Mouse (Mus musculus): ENCODE measurements around the gene Ubqln4. TPM values are rescaled to one million over a fixed set of nuclear protein-coding genes. Genes with fewer than 3 reads are reported as not detected.

The Ubqln4 gene
- polyA plus RNA-seq (2016; fragmentation: Nextera tagmentation; extraction: Ambion mirVana): 60.0 and 61.6 TPM in 2 replicates

DNA sequence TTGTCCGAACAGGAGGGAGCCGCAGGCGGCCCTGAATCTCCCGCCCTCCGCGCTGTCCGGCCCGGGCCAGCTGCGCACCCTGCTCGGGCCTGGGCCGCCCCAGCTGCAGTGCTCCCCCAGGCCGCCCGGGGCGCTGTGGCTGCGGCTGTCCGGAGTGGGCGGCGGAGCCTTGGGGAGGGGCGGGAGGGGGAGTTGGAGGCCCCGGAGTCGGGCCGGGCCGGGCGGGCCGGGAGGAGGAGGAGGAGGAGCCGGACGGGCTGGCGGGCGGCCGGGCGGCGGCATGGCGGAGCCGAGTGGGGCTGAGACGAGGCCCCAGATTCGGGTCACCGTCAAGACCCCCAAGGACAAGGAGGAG, at the start of gene Ubqln4:
Gene Ubqln4 (plus strand): TSS at position 234 of the 355 bp plus-strand sequence.
- Histone ChIP-seq H3K4me1 (peaks cover 22% of the 10 kb centered on the region), H3K36me3 (peaks cover 27% of the 10 kb centered on the region), H3K27me3 (replicated peaks) (no peaks in the 10 kb centered on the region), H3K4me2 (replicated peaks) (peak within 1 kb of the TSS; percentile 85), H3K27ac (peak within 1 kb of the TSS; percentile 82), H3K9me3 (no peaks in the 10 kb centered on the region), H3K9ac (peak within 1 kb of the TSS; percentile 90), H3K4me3 (peak within 1 kb of the TSS; percentile 89)
- peak; percentile 92 for ATAC-seq (ENCODE audit: low FRiP score, low read depth)
- WGBS: 0% methylated on average over 35 of the region's 37 CpGs

DNA sequence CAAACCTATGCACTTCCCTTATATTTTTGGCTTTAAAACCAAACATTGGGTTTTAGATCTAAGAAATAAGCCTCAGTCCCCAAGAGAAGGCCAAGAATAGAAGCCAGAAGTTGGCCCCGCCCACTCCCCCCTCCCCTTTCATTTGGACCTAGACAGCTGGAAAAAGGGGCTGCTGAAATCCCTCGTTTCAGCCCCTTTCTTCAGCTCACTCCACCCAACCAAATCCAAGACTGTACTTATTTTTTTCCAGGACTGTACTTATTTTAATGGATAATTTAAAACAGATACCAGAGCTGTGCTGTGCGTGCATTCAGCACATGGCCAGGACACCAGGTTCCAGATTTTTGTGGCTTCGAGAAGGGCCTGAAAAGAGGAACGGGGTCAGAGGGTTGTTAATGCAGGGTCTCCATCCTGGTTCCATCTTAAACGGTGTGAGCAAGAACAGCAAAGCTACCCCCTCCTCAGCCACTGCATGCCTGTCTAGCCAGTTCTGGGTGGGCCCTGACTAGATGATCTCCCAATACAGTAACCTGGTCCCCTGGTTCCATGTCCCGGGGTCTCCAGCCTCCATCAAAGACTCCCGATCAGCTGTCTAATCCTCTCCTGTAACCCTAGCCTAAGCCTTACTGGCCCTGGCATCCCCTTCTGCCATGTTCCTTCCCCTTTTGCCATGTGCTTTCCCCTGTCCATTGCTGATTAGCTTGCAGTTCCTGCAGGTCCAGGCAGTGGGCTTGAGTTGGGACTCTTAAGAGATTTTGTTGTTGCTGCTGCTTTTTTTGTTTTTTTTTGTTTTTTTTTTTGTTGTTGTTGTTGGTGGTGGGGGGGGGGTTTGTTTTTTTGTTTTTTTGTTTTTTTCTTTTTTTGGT, 49.4 kb upstream of the Ubqln4 start:
- 52% methylated on average over 8 of the region's 8 CpGs for WGBS
- Histone ChIP-seq H3K4me3 (no peak overlapping the region), H3K4me2 (replicated peaks) (no peak overlapping the region), H3K27me3 (replicated peaks) (peaks cover 32% of the 10 kb centered on the region), H3K9me3 (no peaks in the 10 kb centered on the region), H3K36me3 (no peaks in the 10 kb centered on the region), H3K4me1 (peaks cover 15% of the 10 kb centered on the region), H3K9ac (no peak overlapping the region), H3K27ac (no peak overlapping the region)
- ATAC-seq (ENCODE audit: low FRiP score, low read depth): no peak

DNA sequence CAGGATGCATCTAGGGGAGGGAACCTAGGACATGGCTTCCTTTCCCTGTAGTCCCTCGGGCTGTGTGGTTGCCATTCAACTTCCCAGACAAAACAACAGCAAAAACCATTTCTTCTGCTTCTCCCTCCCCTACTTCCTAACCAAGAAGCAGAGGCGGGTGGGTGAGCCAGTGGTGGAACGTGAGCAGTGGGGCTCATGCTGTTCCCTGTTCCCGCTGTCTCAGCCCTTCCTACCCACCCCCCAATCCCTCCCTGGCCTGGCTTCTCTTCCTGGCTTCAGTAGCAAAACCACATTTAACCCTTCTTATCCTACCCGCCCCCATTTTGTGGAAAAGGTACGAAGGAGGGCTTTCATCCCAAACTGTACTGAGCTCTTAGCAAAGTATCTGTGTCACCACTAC, 48.5 kb upstream of the Ubqln4 start:
- Histone ChIP-seq H3K4me2 (replicated peaks) (no peak overlapping the region), H3K27me3 (replicated peaks) (peaks cover 32% of the 10 kb centered on the region), H3K9ac (no peak overlapping the region), H3K4me3 (no peak overlapping the region), H3K4me1 (peaks cover 24% of the 10 kb centered on the region), H3K27ac (no peak overlapping the region), H3K36me3 (no peaks in the 10 kb centered on the region), H3K9me3 (no peaks in the 10 kb centered on the region)
- 72% methylated on average over 6 of the region's 6 CpGs for WGBS
- ATAC-seq (ENCODE audit: low FRiP score, low read depth): no peak

DNA sequence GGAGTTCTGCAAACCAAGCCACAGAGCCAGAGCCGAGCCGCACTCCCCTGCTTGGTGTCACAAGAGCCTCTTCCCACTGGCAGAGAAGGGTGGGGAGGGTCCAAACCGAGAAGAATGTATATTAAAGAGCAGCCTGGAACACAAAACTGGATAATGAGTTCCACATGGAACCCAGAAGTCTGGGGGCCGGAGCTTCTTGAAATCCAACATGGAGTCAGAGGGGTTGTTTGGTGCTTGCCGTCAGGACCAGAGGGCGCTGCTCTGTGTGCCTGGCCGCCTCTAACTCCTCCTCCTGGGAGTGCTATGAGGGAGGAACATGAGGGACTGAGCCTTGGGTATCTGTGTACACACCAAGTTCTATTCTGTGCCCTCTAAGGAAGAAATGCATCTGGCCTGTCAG, 47.8 kb upstream of the Ubqln4 start:
- no peak overlapping the region for H3K4me3 ChIP-seq
- ATAC-seq (ENCODE audit: low FRiP score, low read depth): no peak
- H3K27me3 ChIP-seq (replicated peaks): peaks cover 29% of the 10 kb centered on the region
- peaks cover 29% of the 10 kb centered on the region for H3K4me1 ChIP-seq
- no peak overlapping the region for H3K9ac ChIP-seq
- no peak overlapping the region for H3K27ac ChIP-seq
- H3K4me2 ChIP-seq (replicated peaks): no peak overlapping the region
- H3K36me3 ChIP-seq: no peaks in the 10 kb centered on the region
- WGBS: 45% methylated on average over 7 of the region's 7 CpGs
- no peaks in the 10 kb centered on the region for H3K9me3 ChIP-seq

DNA sequence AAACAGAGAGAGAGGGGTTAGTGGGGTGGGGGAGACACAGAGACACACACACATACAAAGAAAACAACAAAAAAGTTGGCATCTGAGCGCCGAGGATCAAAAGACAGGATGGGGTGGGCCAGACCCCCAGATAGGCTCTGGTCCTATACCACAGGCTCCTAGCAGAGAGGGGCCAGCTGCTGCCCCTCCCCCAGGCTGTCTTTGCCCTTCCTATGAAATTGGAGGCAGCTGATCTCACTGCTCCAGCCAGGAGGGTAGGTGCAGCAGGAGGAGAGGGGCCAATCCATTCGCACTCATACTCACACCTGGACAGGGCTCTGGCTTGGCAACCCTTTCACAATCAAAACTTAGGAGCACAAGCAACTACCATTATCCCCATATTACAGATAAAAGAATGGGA, 44.3 kb upstream of the Ubqln4 start:
- Histone ChIP-seq H3K27ac (peak overlapping the region; percentile 42), H3K4me3 (peak overlapping the region; percentile 28), H3K4me2 (replicated peaks) (peak overlapping the region; percentile 57), H3K36me3 (no peaks in the 10 kb centered on the region), H3K9me3 (no peaks in the 10 kb centered on the region), H3K27me3 (replicated peaks) (peaks cover 8% of the 10 kb centered on the region), H3K4me1 (peaks cover 29% of the 10 kb centered on the region), H3K9ac (0 out of 2 replicates have a peak overlapping the region, but pooled peaks have one; percentile 41)
- WGBS: 77% methylated on average over 3 of the region's 3 CpGs
- ATAC-seq (ENCODE audit: low FRiP score, low read depth): no peak; the same call in 1 of the 2 replicates

DNA sequence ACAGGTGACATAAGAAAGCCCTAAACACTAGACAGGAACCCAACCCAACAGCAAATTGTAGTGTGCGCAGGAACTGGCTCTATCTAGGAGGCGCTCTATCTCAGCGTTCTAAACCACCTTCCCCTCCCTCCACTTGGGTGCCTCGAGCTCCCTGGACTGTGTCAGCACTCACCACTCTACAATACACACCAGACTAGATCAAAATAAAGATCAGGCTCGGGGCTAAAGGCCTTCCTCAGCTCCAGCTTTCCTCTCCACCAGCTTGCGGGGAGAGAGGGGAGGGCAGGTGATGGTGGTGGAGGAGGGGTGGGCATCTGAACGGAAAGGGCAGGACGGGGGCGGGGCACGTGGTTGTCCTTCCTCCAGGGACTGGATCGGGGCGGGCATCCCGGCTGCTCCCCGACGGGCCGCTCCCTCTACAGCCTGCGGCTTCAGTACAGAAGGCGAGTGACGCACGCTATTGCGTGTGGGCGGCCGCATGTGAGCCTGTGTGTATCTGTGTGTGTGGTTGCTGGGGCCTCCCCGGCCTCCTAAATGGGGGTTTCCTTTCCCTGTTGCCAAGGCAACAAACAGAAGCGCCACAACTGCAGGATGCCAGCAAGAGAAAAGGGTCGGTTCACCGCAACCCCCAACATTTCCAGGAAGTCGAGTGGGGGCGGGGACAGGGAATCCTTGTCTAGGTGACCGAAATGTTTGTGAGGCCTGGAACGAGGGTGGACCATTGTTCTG, 43.7 kb upstream of the Ubqln4 start, which contains the start of gene Lmna:
Gene Lmna (minus strand): TSS at position 265 of the 729 bp plus-strand sequence.
- Histone ChIP-seq H3K27ac (peak within 1 kb of the TSS; percentile 42), H3K27me3 (replicated peaks) (peaks cover 6% of the 10 kb centered on the region; the same call in 1 of the 2 replicates), H3K9me3 (no peaks in the 10 kb centered on the region), H3K4me2 (replicated peaks) (peak within 1 kb of the TSS; percentile 57), H3K9ac (peak within 1 kb of the TSS; percentile 41), H3K4me1 (peaks cover 29% of the 10 kb centered on the region), H3K4me3 (peak within 1 kb of the TSS; percentile 28), H3K36me3 (no peaks in the 10 kb centered on the region)
- ATAC-seq (ENCODE audit: low FRiP score, low read depth): peak; percentile 98
- 1% methylated on average over 31 of the region's 31 CpGs for WGBS

DNA sequence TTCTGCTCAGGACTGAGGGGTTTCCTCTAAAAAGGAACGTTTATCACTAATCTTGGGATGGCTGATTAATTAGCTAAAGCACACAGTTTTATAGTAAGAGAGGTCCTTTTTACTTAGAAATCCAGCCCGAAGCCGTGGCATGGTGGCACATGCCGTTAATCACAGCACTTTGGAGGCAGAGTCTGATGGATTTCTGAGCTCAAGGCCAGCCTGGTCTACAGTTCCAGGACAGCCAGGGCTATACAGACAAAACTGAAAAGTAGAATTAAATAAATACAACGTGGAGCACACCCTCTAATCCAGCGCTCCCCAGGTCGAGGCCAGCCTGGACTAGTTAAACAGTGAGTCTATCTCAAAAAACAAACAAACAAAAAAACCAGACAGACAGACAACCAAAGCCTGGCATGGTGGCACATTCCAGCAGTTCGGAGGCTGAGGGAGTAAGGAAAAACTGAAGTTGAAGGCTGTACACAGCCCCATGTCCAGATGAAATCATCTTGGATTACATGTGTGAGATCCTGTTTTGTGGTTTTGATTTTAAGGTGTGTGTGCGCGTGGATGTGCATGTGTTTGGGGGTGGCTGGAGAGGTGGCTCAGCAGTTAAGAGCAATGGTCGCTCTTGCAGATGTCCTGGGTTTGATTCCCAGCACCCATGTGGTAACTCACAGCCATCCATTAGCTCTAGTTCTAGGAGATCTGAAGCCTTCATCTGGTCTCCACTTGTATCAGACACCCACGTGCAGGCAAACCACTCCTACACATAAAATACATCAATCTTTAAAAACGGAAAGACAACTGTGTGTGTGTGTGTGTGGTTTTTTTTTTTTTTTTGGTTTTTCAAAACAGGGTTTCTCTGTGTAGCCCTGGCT, 42.9 kb upstream of the Ubqln4 start:
- peaks cover 29% of the 10 kb centered on the region for H3K4me1 ChIP-seq
- 0 out of 2 replicates have a peak, but pooled peaks cover 2% of the 10 kb centered on the region for H3K27me3 ChIP-seq (replicated peaks)
- no peaks in the 10 kb centered on the region for H3K36me3 ChIP-seq
- peak; percentile 10; the same call in 1 of the 2 replicates for ATAC-seq (ENCODE audit: low FRiP score, low read depth)
- peak overlapping the region; percentile 42 for H3K27ac ChIP-seq
- no peaks in the 10 kb centered on the region for H3K9me3 ChIP-seq
- H3K4me3 ChIP-seq: no peak overlapping the region
- H3K4me2 ChIP-seq (replicated peaks): peak overlapping the region; percentile 57
- H3K9ac ChIP-seq: peak overlapping the region; percentile 41; the same call in 1 of the 2 replicates
- 53% methylated on average over 13 of the region's 13 CpGs for WGBS

DNA sequence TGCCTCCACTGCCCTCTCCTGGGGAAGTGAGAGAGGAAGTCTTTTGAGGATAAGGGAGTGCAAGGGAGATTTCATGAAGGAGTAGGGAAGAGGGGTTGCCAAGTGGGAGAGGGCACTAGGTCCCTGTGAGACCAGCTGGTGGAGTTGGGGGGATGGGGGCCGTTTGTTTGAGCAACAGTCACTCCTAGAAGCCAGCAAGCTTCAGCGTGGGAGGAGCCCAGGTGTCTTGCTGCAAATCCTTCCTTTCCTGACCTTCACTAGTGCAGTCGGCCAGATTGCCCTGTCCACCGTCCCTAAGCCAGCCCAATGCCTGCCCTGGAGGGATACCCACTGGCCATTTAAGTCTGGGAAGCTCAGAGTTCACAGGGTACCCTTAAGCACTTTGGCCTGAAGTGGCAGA, 42.0 kb upstream of the Ubqln4 start:
- Histone ChIP-seq H3K36me3 (no peaks in the 10 kb centered on the region), H3K4me2 (replicated peaks) (no peak overlapping the region), H3K9me3 (no peaks in the 10 kb centered on the region), H3K4me1 (peaks cover 29% of the 10 kb centered on the region), H3K27me3 (replicated peaks) (0 out of 2 replicates have a peak, but pooled peaks cover 2% of the 10 kb centered on the region), H3K9ac (no peak overlapping the region), H3K27ac (no peak overlapping the region), H3K4me3 (no peak overlapping the region)
- ATAC-seq (ENCODE audit: low FRiP score, low read depth): no peak
- 58% methylated on average over 4 of the region's 4 CpGs for whole genome bisulfite sequencing

DNA sequence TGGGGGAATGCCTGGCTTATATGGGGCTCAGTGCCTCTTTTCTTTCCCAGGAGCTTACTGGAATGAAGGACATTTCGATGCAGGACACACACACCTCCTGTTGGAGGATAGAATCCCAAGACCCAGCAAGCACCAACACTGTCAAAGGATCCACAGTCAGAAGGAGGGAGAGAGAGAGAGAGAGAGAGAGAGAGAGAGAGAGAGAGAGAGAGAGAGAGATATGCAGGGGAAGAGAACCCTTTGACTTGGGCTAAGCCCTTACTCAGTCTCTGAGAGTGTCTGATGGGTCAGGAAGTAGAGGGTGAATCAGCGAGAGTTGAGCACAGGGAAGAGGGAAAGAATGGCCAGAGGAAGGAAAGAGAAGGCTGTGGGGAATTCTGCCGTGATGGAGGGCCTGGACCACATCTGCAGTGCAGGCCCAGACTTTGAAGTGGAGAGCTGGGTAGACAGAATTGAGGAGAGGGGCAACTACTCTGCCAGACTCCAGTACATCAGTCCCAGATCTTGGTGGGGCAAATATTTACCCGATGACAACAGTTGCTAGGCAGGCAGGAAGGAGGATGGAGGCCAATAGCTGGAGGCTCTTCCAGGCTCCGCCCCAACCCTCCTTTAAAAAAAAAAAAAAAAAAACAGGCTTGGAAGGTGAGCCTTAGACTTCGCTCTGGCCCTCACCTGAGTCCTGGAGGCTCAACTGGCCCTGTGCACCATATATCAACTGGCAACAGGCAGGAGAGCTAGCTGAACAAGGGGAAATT, 41.2 kb upstream of the Ubqln4 start:
- Histone ChIP-seq H3K4me1 (peaks cover 29% of the 10 kb centered on the region), H3K9ac (0 out of 2 replicates have a peak overlapping the region, but pooled peaks have one; percentile 29)

DNA sequence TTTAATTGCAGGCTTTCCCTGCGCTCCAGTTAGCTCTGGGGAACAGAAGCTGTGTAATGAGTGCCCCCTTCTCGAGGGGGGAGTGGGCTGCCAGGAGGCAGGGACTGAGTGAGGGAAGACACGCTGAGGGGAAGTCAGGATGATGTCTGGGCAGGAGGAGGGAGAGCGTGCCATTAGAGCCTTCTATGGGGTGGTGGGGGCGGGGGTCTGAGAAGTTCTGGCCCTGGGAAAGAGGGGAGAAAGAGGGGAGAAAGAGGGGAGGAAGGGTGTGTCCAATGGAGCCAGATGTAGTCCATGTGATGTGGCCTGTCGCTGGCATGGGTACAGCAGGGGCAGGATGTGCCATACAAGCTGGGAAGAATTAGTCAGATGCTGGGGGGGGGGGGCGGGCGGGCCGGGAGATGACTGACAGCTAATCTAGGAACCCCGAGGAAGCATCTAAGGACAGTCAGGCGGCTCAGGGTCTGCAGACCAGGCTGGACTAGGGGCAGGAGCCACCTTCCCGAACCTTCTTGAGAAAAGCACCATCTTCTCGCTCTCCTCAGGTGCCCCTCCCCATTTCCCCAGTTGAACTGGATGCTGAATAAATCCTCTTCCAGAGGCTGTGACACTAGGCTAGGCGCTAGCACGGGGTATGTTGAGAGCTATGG, 40.5 kb upstream of the Ubqln4 start:
- peaks cover 29% of the 10 kb centered on the region for H3K4me1 ChIP-seq
- H3K27ac ChIP-seq: no peak overlapping the region
- peak overlapping the region; percentile 31 for H3K4me2 ChIP-seq (replicated peaks)
- H3K4me3 ChIP-seq: no peak overlapping the region
- no peaks in the 10 kb centered on the region for H3K9me3 ChIP-seq
- 0 out of 2 replicates have a peak, but pooled peaks cover 2% of the 10 kb centered on the region for H3K27me3 ChIP-seq (replicated peaks)
- 49% methylated on average over 12 of the region's 15 CpGs for WGBS
- ATAC-seq (ENCODE audit: low FRiP score, low read depth): no peak
- H3K36me3 ChIP-seq: no peaks in the 10 kb centered on the region
- H3K9ac ChIP-seq: 0 out of 2 replicates have a peak overlapping the region, but pooled peaks have one; percentile 29

More for the DNA sequence above, 41.2 kb upstream of the Ubqln4 start:
- H3K9me3 ChIP-seq: no peaks in the 10 kb centered on the region
- H3K27me3 ChIP-seq (replicated peaks): 0 out of 2 replicates have a peak, but pooled peaks cover 2% of the 10 kb centered on the region
- H3K36me3 ChIP-seq: no peaks in the 10 kb centered on the region
- peak overlapping the region; percentile 31 for H3K4me2 ChIP-seq (replicated peaks)
- ATAC-seq (ENCODE audit: low FRiP score, low read depth): no peak
- WGBS: 37% methylated on average over 6 of the region's 6 CpGs
- H3K27ac ChIP-seq: no peak overlapping the region
- no peak overlapping the region for H3K4me3 ChIP-seq

Data from neural tube, embryonic 12.5 days (tissue).